Mouse (Mus musculus): Measurements from ENCODE around the gene Olfr659.

Gene Olfr659

DNA sequence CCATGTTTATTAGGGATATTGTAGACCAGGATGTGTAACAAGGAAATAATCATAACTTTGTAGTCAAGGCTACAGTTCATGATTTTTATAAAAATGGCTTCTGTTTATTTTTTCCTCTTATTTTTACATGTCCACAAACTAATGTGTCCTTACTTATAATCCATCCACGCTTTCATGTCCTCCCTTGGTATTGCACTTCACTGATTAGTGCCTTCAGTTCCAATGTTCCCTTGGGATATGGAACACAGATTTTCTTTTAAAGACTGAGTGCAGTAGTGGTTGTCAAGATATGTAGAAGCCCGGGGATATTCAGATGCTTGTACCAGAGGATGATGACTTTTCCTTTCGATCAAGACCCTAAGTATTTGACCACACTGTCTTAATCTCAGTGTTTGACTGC lies at the start of gene Olfr659:
Olfr659 (plus strand) TSS at position 301 of the 400 bp plus-strand sequence.
- in situ Hi-C loops (cut with MboI; ENCODE audit: low pct_unique_long_range_greater_than_20kb in 1 of 2, low sequenced_read_pairs in 2 of 2, unreplicated experiment in 1 of 2), result no loop called here

DNA sequence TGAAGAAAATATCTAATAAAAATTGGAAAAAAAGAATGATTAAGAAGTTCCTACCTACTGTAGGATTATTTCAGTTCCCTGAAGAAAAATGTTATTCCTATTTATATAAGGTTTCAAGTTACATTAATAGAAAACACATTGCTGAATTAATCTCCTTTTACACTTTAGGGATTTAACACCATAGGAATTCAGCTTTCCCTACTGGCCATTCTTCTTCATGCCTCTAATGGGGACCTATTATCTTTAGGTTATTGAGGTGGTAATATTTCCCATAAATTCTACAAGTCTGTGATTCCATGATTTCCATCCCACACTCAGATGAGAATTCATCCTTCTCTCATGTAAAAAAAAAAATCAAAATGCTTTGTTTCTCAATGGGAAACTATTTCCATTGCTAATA lies 42.1 kb upstream of the Olfr659 start, which contains the start of gene Olfr657:
Olfr657 (plus strand) TSS at position 301 of the 400 bp plus-strand sequence.
- in situ Hi-C loops (cut with MboI; ENCODE audit: low pct_unique_long_range_greater_than_20kb in 1 of 2, low sequenced_read_pairs in 2 of 2, unreplicated experiment in 1 of 2), result loop anchor here in 1 of 2 experiments (25.0 kb wide), 1 partner anchor 437 kb away; the partner anchor contains the start of genes Olfr648 and Olfr649

DNA sequence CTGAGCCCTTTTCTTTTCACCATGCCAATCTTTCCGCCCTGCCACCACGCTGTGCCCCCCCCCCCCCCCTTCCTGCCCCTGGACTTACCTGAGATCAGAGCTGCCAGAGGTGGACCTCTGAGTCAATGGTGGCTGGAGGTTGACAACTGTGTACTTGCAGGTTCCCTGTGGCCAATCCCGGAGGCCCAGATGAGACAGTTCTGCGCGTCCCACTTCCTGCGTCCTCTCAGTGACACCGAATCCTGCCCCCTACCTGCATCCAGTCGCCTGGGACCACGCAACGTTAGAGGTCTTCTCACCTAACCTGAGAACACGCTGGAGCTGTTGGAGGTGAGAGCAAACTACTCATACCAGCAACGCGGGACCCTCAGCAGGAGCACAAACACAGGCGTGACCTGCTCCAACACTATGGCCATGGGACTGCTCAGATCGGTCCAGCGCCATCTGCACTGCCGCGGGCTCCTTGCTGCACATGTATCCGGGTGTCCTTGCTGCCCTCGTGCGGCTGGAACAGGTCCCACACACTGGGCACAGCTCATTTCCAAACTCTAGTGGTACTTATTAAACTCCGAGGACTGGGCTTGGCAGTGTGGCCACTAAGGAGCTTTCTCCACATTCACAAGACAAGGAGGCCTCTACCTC lies 19.6 kb upstream of the Olfr659 start, which contains the start of gene Olfr658:
Olfr658 (minus strand) TSS at position 465 of the 642 bp plus-strand sequence.
- in situ Hi-C loops (cut with MboI; ENCODE audit: low pct_unique_long_range_greater_than_20kb in 1 of 2, low sequenced_read_pairs in 2 of 2, unreplicated experiment in 1 of 2), result no loop called here

DNA sequence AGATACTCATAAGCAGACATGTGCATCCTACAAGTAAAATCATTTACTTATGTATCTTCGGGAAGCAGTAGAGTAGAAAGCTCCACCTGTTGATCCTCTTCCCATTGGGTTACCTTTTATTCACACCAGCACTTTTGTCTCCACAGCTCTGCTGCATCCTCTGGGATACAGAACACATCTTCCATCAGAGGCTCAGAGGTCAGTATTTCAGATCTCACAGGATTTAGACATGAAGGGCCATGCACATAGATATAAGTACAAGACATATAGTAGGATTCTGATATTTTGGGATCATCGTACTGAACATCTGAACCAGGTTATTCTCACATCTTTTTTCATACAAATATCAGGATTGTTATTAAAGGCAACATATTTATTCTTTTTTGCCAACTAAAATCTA lies 19.6 kb downstream of the Olfr659 start, which contains the start of gene Olfr661:
Olfr661 (plus strand) TSS at position 301 of the 400 bp plus-strand sequence.
- in situ Hi-C loops (cut with MboI; ENCODE audit: low pct_unique_long_range_greater_than_20kb in 1 of 2, low sequenced_read_pairs in 2 of 2, unreplicated experiment in 1 of 2), result no loop called here
